ENCODE assay signal across 11 mouse cellular contexts in the genomic region with DNA sequence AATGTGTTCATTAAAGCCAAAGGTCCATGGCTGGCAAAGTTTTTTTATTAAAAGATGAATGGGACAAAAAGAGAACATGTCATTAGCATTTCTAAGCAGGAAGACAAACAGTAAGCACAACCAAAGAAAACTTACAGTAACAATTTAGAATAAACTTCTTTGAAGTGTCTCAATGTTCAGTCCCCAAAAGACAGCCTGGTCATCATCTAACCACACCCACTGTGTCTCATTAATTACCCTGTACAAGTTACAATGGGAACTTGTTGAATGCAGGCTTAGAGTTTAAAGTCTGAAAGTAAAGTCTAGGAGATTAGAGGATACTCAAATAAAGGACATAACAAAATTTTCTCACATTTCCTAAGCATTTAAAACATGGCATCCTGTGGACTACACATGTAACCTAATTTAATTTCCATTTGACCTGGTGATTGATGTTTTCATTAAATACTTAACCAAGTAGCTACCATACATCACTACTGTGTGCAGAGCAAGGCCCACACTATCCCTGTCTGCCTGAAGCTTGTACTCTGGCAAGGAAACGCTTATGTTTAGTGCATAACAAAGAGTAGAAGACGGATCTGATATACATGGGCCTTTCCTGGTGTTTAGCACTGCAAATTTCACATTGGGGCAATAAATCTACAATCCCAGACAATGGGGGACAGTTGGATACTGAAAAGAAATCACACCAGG.
"Had no signal": no experiment of that assay in that cellular context is flagged by ENCODE, and none has a peak within 500 bp of the region (broad histone marks: within the 10 kb centered on the region; RNA-seq: fewer than 3 reads in every experiment).

No protein-coding gene starts in this region.

- H3K4me2 ChIP-seq: liver, embryonic 11.5 days; liver, embryonic 15.5 days had no signal

- H3K4me1 ChIP-seq: limb, embryonic 10.5 days; liver, embryonic 15.5 days had no signal

- H3K27ac ChIP-seq: left cerebral cortex, adult 2 months; limb, embryonic 10.5 days; liver, embryonic 15.5 days; stomach, postnatal 0 days had no signal

- ATAC-seq: lung, postnatal 0 days had no signal

- H3K9ac ChIP-seq: liver, embryonic 15.5 days had no signal

- H3K4me3 ChIP-seq: left cerebral cortex, adult 2 months; limb, embryonic 10.5 days; liver, embryonic 15.5 days had no signal

- H3K9me3 ChIP-seq: limb, embryonic 10.5 days; liver, embryonic 15.5 days had no signal

- H3K36me3 ChIP-seq: limb, embryonic 10.5 days; liver, embryonic 15.5 days had no signal

- H3K27me3 ChIP-seq: liver, embryonic 15.5 days had no signal

- DNase-seq: kidney, adult 8-10 months; kidney, postnatal 25 days; lung, adult 2 months; lung, postnatal 36 days; thymus, postnatal 4 days had no signal
